Mouse (Mus musculus) cerebellum, postnatal 25 days (tissue): ENCODE results near the gene Rasal2.
"Not testable (repeated sequence)": the region's sequence is repeated elsewhere in the genome, so short reads cannot be mapped to it uniquely, and the experiment has no call there.

Experiments
- DNase-seq, 2 experiments: peaks; one replicate each; pipeline ENCODE4 v3.0.0; 2021; ENCODE audit warnings: mixed read lengths in 2 of 2

The Rasal2 gene

DNA sequence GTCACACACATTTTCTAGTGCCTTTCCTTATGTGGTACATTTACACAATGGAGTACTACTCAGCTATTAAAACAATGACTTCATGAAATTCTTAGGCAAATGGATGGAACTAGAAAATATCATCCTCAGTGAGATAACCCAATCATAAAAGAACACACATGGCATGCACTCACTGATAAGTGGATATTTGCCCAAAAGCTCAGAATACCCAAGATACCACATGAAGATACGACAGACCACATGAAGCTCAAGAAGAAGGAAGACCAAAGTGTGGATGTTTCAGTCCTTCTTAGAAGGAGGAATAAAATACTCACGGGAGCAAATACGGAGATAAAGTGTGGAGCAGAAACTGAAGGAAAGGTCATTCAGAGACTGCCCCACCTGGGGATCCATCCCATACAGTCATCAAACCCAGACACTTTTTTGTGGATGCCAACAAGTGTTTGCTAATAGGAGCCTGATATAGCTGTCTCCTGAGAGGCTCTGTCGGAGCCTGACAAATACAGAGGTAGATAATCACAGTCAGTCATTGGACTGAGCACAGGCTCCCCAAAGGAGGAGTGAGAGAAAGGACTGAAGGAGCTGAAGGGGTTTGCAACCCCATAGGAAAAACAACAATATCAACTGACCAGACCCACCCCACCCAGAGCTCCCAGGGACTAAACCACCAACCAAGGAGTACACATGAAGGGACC, 175.6 kb downstream of the Rasal2 start:
- DNase-seq = not testable (repeated sequence)

GRCm38 (mm10) chr1:157233451-157233850, 178.9 kb downstream of the Rasal2 start:
- no peak for DNase-seq

DNA sequence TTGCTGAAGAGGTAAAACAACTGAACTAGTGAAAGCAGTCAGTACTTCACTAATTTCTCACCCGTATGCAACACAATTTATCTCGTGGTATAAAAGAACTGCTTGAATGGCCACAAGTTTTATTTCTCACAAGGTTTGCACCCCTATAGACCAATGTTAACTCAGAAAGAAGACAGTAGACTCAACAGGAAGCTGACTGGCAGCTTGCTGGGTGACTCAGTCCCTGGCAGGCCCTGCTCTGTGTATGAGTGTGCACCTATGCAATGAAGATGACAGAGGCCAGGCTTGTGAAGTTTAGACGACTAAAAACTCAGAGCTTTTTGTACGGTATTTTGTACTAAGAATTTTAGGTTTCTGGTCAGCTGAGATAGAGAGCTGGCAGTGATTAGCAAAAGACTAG, 180.0 kb downstream of the Rasal2 start:
- no peak for DNase-seq

DNA sequence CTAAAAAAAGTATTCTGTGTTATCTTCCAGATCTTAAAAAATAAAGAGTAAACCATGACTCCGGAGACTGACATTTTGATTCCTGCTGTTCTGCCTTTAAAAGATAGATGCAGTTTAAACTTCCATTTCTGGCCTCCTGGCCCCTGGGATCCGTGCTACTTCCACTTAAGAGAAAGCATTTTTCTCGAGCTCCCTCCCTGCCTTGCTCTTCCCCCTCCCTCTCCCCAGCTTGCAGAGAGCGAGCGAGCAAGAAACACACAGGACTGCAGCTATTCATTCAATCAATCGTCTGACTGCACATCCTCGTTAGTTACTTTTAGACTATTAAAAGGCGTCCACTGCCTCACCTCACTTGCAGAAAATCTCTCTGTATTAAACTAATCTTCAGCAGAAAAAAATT, 181.4 kb downstream of the Rasal2 start:
- DNase-seq = no peak

GRCm38 (mm10) chr1:157230386-157230785, 182.0 kb downstream of the Rasal2 start:
- DNase-seq = no peak

GRCm38 (mm10) chr1:157225013-157225412, 187.4 kb downstream of the Rasal2 start:
- DNase-seq = no peak

GRCm38 (mm10) chr1:157220910-157221309, 191.5 kb downstream of the Rasal2 start:
- DNase-seq = no peak

DNA sequence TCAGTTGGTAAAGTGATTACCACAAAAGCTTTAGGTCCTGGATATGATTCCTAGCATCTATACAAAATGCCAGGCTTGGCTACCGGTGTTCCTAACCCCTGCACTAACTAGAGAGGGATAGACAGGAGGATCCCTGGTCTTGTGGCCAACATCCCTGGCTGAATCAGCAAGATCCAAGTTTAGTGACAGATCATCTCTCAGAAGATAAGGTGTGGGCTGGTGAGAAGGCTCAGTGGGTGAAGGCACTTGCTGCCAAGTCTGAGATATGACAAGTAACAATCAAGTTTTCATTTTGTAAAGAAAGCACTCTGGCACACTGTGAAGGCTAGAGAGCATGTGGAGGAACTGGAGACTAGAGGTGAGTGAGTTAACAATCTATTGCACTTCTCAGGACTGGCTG, 191.9 kb downstream of the Rasal2 start:
- DNase-seq = no peak

DNA sequence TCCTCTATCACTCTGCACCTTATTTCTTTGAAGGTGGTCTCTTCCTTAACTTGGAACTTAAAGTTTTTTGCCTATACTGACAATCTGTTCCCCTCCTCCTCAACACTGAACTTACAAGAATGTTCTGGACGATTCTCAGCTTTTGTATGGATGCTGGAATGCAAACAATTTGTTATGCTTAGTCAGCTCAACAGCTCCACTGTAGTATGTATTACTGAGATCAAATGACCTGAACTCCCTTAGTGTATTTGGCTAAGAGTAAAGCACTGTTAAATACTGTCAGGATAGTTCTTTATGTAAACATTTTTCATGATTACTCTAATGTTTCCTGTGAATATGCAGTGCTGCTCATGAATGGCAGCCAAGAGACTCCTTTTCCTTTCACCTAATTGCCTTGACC, 203.6 kb downstream of the Rasal2 start:
- no peak for DNase-seq

GRCm38 (mm10) chr1:157205685-157206084, 206.7 kb downstream of the Rasal2 start:
- no peak for DNase-seq

DNA sequence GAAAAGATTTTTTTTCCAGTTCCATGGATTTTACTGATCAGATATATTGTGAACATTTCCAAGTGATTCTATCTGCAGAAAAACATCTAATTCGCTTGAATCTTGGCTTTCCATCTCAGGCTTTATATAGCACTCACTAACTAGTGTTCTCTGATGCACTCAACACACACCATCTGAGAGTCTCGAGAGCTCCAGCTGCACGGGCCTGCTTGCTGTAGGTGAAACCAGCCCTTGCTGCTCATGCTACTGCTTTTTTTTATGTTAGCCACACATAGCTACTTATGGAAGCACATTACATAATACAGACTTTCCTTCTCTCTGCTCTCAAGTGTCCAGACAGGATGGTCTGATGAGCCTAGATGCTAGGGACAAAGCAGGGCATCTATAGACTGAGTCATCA, 229.4 kb downstream of the Rasal2 start:
- no peak for DNase-seq

GRCm38 (mm10) chr1:157182431-157182830, 230.0 kb downstream of the Rasal2 start:
- no peak for DNase-seq

DNA sequence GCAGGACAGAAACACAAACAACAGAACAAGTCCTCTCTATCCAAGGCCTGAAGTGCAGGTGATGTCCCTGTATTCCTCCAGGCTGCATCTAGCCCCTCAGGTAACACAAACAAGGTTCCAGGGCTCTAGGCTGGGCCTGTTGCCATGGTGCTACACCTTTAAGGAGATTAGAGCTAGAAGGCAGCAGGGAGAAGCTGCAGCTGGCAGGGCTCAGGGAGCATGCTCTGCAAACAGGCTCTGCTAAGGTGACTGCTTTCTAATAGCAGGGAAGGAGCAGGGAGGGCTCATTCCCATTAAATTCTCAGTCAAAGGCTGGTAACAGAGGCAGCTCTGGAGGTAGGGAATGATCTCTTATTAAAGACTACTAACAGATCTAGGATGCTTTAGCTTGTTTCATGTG, 231.3 kb downstream of the Rasal2 start:
- peak in 1 of 2 experiments; percentile 30 for DNase-seq

- no peak for DNase-seq
These were observed 233.2 kb downstream of the Rasal2 start for GRCm38 (mm10) chr1:157178988-157179764.

GRCm38 (mm10) chr1:157169292-157169691, 243.1 kb downstream of the Rasal2 start:
- no peak for DNase-seq

DNA sequence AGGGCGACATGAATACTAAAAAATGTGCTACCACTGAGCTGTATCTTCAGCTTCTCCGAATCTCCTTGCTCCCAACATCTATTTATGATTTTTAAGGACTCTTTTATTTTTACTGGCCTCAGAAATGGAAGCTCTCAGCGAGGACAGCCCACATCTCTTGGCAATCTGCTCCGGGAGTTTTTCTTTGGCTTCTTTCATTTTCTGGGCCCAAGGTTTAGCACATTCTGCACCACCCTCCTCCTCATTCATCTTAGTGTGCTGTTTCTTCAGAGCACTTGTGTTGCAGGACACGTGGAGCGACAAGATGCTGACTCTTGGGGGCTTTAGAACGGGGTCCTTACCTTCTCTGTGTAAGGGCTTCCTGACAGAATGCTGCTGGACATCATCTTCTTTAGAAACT, 243.5 kb downstream of the Rasal2 start:
- no peak for DNase-seq

- DNase-seq = no peak
These were observed 258.6 kb downstream of the Rasal2 start for GRCm38 (mm10) chr1:157153781-157154180.

GRCm38 (mm10) chr1:157150107-157150506, 262.3 kb downstream of the Rasal2 start:
- no peak for DNase-seq

- DNase-seq = peak; percentile 24 to 53
These were observed 267.8 kb downstream of the Rasal2 start for GRCm38 (mm10) chr1:157144621-157145020.

- DNase-seq = no peak
These were observed 269.0 kb downstream of the Rasal2 start for GRCm38 (mm10) chr1:157143326-157143932.

GRCm38 (mm10) chr1:157141014-157141413, 271.4 kb downstream of the Rasal2 start:
- no peak for DNase-seq

DNA sequence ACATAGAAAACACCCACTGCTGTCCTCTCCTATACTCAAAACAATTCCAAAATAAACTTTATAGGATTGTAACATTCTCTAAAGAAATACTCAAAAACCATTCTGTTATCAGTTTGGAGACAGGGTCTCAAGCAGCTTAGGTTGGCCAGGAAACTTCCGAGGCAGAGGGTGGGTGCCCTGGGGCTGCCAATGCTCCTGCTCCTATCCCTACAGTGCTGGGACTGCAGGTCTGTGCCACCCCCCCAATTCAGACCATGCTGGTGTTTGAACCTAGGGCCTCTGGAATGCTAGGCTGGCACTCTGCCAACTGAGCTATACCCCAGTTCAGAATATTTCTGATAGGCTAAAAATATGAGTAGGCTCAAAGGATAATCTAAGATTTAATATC, 274.5 kb downstream of the Rasal2 start:
- DNase-seq = no peak

GRCm38 (mm10) chr1:157137132-157137853, 275.1 kb downstream of the Rasal2 start:
- peak; percentile 56 to 71 for DNase-seq
